Mouse (Mus musculus) heart, postnatal 10 days (tissue): ENCODE results near the gene Srp72. TPM values are rescaled to one million over a fixed set of nuclear protein-coding genes. Genes with fewer than 3 reads are reported as not detected.
"Not testable (repeated sequence)": the region's sequence is repeated elsewhere in the genome, so short reads cannot be mapped to it uniquely, and the experiment has no call there.

Experiments
- DNase-seq, 2 experiments: peaks; one replicate each; pipeline ENCODE4 v3.0.0; 2021
- intact Hi-C: fragments of 180-260 bp; cut with DNase I; formaldehyde crosslinking; loops from one replicate; pipeline ENCODE4 v1.15.1; 2025
- total RNA-seq, 2 experiments: library from RNA; stranded (reverse); gene quantifications; 2 replicates each; pipeline ENCODE4 v1.2.3; 2021

Gene Srp72
- total RNA-seq, 2 experiments from 2014 or later: 74.0 to 75.6 TPM

GRCm38 (mm10) chr5:76959587-76959986 lies 14.9 kb upstream of the Srp72 start:
- intact Hi-C loops: no loop called here
- no peak for DNase-seq

GRCm38 (mm10) chr5:76962545-76962944 lies 11.9 kb upstream of the Srp72 start:
- intact Hi-C loops: no loop called here
- no peak for DNase-seq

- intact Hi-C loops: no loop called here
- DNase-seq: peak in 1 of 2 experiments; percentile 27
These were observed 9.8 kb upstream of the Srp72 start for GRCm38 (mm10) chr5:76964651-76965050.

- intact Hi-C loops: no loop called here
- no peak for DNase-seq
These were observed 5.2 kb upstream of the Srp72 start for GRCm38 (mm10) chr5:76969250-76969649.

GRCm38 (mm10) chr5:76971115-76971514 lies 3.4 kb upstream of the Srp72 start:
- intact Hi-C loops: loop anchor here (10.0 kb wide), 1 partner anchor 386 kb away; the partner anchor contains the start of gene Cep135

GRCm38 (mm10) chr5:76973488-76973887 lies 995 bp upstream of the Srp72 start:
- no peak for DNase-seq
- intact Hi-C loops: loop anchor here (10.0 kb wide), 1 partner anchor 389 kb away; the partner anchor contains the start of gene Cep135

More at GRCm38 (mm10) chr5:76971115-76971514, 3.4 kb upstream of the Srp72 start:
- not testable (repeated sequence) for DNase-seq

GRCm38 (mm10) chr5:76974207-76974553 lies 303 bp upstream of the Srp72 start:
- intact Hi-C loops: loop anchor here (2.0 to 10.0 kb wide), 2 partner anchors 69 to 389 kb away; partner anchors contain the start of genes Aasdh and Cep135
- DNase-seq: no peak

GRCm38 (mm10) chr5:76975736-76976135 lies 1.3 kb downstream of the Srp72 start:
- no peak for DNase-seq
- intact Hi-C loops: loop anchor here (2.0 to 10.0 kb wide), 2 partner anchors 71 to 391 kb away; partner anchors contain the start of genes Aasdh and Cep135

GRCm38 (mm10) chr5:76984015-76984414 lies 9.5 kb downstream of the Srp72 start:
- no peak for DNase-seq
- intact Hi-C loops: no loop called here

- intact Hi-C loops: no loop called here
These were observed 16.3 kb downstream of the Srp72 start for GRCm38 (mm10) chr5:76990789-76991188.

GRCm38 (mm10) chr5:76993174-76993814 lies 18.8 kb downstream of the Srp72 start:
- DNase-seq: no peak
- intact Hi-C loops: no loop called here

More at GRCm38 (mm10) chr5:76990789-76991188, 16.3 kb downstream of the Srp72 start:
- no peak for DNase-seq

GRCm38 (mm10) chr5:76998416-76998815 lies 23.9 kb downstream of the Srp72 start:
- intact Hi-C loops: loop anchor here (1.0 to 5.0 kb wide), 3 partner anchors 64 to 219 kb away; no protein-coding TSS in a partner anchor
- peak; percentile 29 for DNase-seq

- intact Hi-C loops: no loop called here
- no peak for DNase-seq
These were observed 26.7 kb downstream of the Srp72 start for GRCm38 (mm10) chr5:77001192-77001591.

GRCm38 (mm10) chr5:77004051-77004821 lies 29.8 kb downstream of the Srp72 start, which contains the start of gene Arl9:
Gene Arl9 (plus strand): TSS chr5:77004055.
- intact Hi-C loops: no loop called here
- no peak for DNase-seq

- DNase-seq: no peak
- intact Hi-C loops: no loop called here
These were observed 35.9 kb downstream of the Srp72 start for GRCm38 (mm10) chr5:77010352-77010751.

GRCm38 (mm10) chr5:77011082-77011481 lies 36.6 kb downstream of the Srp72 start:
- intact Hi-C loops: no loop called here
- DNase-seq: no peak

- DNase-seq: no peak
- intact Hi-C loops: no loop called here
These were observed 38.7 kb downstream of the Srp72 start for GRCm38 (mm10) chr5:77013171-77013570.

GRCm38 (mm10) chr5:77015544-77016482 lies 41.3 kb downstream of the Srp72 start, which contains the start of gene Thegl:
Gene Thegl (plus strand): TSS chr5:77016023.
- intact Hi-C loops: no loop called here
- peak; percentile 75 to 79 for DNase-seq

- no peak for DNase-seq
- intact Hi-C loops: loop anchor here (2.0 kb wide), 1 partner anchor 189 kb away; no protein-coding TSS in a partner anchor
These were observed 53.6 kb downstream of the Srp72 start for GRCm38 (mm10) chr5:77028034-77028433.

- peak; percentile 57 to 71 for DNase-seq
- intact Hi-C loops: loop anchor here (1.0 to 2.0 kb wide), 2 partner anchors 141 to 187 kb away; no protein-coding TSS in a partner anchor
These were observed 55.3 kb downstream of the Srp72 start for GRCm38 (mm10) chr5:77029735-77030134.
